Mouse (Mus musculus) lung, adult 2 months (tissue): Measurements from ENCODE around the gene Gm43552. TPM values are rescaled to one million over a fixed set of nuclear protein-coding genes. Genes with fewer than 3 reads are reported as not detected.

Experiments used
- DNase-seq: peaks from one replicate; pipeline ENCODE4 v3.0.0; 2022
- H3K4me1 ChIP-seq: fragments of 200-500 bp; 2 replicates; pipeline ENCODE4 v1.6.1; 2011; ENCODE audit warnings: low read length; ENCODE audit not compliant: control insufficient read depth, insufficient read depth
- H3K4me3 ChIP-seq: fragments of 200-500 bp; replicated peaks from 2 replicates; pipeline ENCODE3; 2011; ENCODE audit warnings: low read depth, mild to moderate bottlenecking, control low read depth, low read length; ENCODE audit errors: extremely low read depth
- CTCF ChIP-seq: fragments of 200-500 bp; IDR thresholded peaks from 2 replicates; pipeline ENCODE4 v1.5.1; 2011; ENCODE audit warnings: mild to moderate bottlenecking, low read length, control low read depth; ENCODE audit not compliant: insufficient read depth
- POLR2A ChIP-seq: fragments of 200-500 bp; IDR thresholded peaks from 2 replicates; pipeline ENCODE4 v1.6.1; 2011; ENCODE audit warnings: low read depth, mild to moderate bottlenecking, control low read depth, low read length, borderline replicate concordance; ENCODE audit errors: extremely low read depth
- WGBS: fragments of 180-500 bp; shearing (Covaris S2); methylation state at CpG from one replicate; pipeline ENCODE4 v1.1.7; 2018; 5-methylcytosine and 5-hydroxymethylcytosine counted together
- polyA plus RNA-seq: library from polyadenylated mRNA; depleted of rRNA; stranded (reverse); fragments of >200 nt; gene quantifications from 2 replicates; pipeline ENCODE4 v1.2.3, GENCODE M21; 2012

Gm43552 gene
- polyA plus RNA-seq, 1 experiment, result not detected

DNA sequence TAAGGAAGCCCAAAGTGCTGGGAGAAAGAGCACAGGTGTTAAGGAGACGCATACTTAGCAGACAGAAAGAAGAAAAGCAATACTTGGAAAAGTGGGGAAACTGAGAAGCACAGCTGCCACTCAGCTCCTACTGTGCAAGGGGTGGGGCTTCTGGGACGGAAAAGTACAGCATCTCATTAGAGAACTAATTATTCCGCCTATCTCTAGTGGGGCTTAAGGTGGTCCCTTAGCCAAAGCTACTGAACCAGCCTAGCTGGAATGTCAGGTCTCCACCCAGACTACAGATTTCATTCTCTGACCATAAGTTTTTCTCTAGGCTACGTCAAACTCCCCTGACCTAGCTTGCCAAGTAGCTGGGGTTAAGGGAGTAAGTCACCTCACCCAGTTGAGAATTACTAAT lies 41.9 kb upstream of the Gm43552 start:
- 70% methylated on average over 4 of the region's 4 CpGs for WGBS
- Histone ChIP-seq H3K4me3 (no peak overlapping the region), H3K4me1 (peaks cover 4% of the 10 kb centered on the region; the same call in 1 of the 2 replicates)
- no peak for DNase-seq
- TF ChIP-seq CTCF (no peak), POLR2A (no peak)

DNA sequence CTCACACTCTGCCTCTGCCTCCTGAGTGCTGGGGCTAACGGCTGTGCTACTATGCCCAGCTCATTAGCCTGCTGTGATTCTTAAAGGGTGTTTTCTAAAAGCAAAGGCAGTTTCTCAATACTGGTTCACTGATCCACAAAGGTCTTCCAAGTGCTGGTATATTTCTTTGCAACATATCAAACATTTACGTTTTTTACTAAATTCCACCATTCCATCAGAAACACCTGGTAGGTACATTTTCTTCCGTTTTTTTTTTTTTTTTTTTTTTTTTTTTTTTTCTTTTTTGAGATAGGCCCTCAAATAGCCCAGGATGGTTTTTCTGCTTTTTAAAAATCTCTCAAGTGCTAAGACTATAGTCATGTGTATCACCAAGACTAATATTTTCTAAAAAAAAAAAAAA lies 38.6 kb upstream of the Gm43552 start:
- 72% methylated on average over 3 of the region's 3 CpGs for WGBS
- DNase-seq, result no peak
- TF ChIP-seq POLR2A (no peak), CTCF (no peak)

DNA sequence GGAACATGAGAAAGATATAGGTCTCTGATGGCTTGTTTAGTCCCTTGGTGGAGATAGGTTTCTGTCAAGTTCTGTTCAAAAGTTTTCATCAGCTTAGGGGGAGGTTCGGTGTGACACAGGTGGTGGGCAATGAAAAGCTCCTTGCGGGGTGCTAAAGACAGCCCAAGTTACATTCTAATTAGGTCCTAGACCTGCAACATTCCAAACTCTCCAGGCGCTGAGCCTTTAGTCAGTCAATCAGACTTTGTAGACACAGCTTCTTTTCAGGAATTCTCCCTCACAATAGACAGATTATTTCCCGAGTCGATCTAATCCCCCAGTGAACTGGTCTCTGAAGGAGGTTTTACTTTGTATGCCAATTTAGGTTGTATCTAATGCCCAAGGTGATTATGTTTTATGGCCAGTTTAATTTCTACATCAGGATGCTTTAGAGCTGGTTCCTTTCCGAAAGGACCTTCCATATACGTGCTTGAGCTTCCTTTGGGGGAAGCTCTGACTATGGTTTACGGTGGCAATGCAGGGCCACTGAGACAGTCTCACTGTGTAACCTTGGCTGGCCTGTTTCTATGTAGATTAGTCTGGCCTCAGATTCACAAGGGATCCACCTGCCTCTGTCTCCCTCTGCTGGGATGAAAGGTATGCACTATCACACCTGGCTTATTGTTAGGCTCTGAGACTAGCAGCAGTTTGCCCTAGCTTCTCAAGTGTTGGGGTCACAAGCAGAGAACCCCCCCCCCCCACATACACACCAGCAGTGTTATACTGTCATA lies 33.2 kb upstream of the Gm43552 start:
- no peak for DNase-seq
- TF ChIP-seq CTCF, result peak; percentile 23; the same call in 1 of the 2 replicates
- no peak for TF ChIP-seq POLR2A
- Histone ChIP-seq H3K4me1 (no peaks in the 10 kb centered on the region), H3K4me3 (no peak overlapping the region)
- 44% methylated on average over 8 of the region's 8 CpGs for WGBS

More for the DNA sequence above, 38.6 kb upstream of the Gm43552 start:
- no peaks in the 10 kb centered on the region for H3K4me1 ChIP-seq
- H3K4me3 ChIP-seq, result no peak overlapping the region

DNA sequence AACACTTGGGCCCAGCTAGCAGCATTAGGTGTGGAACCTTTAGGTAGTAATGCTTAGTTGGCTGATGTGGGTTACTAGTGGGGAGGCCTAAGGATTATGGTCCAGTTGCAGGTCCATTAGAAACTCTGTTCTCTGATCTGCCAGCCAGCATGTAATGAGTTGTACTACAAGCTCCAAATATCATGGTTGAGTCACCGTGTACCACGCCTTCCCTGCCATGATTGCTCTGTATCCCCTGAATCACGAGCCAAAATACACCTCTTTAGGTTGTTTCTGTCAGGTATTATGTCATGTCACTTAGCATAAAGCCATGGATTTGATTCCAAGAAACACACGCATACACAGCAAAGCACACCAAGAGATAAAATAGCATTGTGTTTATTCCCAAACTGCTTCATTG lies 32.2 kb upstream of the Gm43552 start:
- H3K4me3 ChIP-seq, result no peak overlapping the region
- no peaks in the 10 kb centered on the region for H3K4me1 ChIP-seq
- TF ChIP-seq POLR2A (no peak), CTCF (no peak)
- WGBS, result 75% methylated on average over 4 of the region's 4 CpGs
- no peak for DNase-seq

DNA sequence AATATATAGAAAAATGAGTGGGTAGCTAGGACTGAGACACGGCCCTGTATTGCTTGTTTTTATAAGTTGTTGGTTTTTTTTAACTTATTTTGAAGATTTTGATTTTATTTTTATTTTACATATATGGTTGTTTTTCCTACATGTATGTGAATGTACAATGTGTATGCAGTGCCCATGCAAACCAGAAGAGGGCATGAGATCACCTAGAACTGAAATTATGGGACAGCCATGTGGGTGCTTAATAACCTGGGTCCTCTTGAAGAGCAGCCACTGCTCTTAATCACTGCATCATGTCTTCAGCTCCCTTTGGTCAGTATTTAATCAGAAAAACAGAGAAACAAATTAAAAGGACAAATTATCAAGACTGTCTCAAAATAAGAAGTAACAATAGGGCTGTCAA lies 29.2 kb upstream of the Gm43552 start:
- 80% methylated on average over 1 of the region's 1 CpGs for WGBS
- no peak for DNase-seq
- TF ChIP-seq POLR2A (no peak), CTCF (no peak)

DNA sequence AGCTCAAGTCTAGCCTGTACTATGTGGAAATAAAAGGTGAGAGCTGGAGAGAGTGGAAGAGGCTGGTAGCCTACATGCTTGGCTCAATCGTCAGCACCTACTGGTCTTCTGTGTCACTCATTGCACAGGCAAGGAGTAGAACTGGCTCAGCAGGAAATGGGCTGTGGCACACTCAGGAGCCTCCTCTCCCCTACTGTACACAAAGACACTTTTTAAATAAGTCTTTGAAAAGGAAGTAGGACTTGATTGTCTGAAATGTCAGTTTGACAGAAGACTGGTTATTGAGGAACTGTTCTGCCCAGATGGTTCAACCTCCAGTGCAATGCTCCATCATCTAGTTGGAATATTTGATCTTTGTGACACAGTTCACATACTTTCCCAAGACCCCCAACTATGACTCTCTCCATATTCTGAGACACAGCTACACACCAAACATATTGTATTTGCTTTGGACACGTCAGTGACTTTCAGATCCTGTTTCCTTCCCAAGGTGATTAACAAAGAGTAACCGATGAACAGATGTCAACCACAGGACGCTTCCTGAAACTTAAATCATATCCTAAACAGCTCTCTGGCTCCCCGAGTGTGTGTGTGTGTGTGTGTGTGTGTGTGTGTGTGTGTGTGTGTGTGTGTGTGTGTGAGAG lies 22.1 kb upstream of the Gm43552 start:
- no peak for DNase-seq
- 23% methylated on average over 5 of the region's 5 CpGs for WGBS

More for the DNA sequence above, 29.2 kb upstream of the Gm43552 start:
- Histone ChIP-seq H3K4me3 (no peak overlapping the region), H3K4me1 (no peaks in the 10 kb centered on the region)

DNA sequence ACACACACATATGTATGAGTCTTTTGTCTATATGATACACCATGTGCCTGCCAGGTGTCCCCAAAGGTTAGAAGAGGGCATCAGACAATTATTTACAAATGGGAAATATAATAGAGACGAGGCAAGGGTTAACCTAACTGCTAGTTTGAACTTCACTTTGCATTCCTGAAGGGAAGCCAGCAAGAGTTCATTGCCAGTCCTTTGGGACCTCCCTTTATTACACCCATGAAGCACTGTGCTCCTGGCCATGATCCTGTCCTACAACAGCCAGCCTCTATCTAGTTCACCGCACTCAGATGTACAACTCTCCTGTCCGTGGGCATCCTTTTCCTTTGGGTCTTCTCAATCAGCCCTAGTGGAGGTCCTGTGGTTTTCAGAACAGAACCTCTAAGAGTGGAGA lies 20.9 kb upstream of the Gm43552 start:
- Histone ChIP-seq H3K4me3 (no peak overlapping the region), H3K4me1 (peaks cover 4% of the 10 kb centered on the region; the same call in 1 of the 2 replicates)
- TF ChIP-seq POLR2A, result no peak
- no peak for TF ChIP-seq CTCF
- 52% methylated on average over 3 of the region's 3 CpGs for WGBS
- no peak for DNase-seq

More for the DNA sequence above, 22.1 kb upstream of the Gm43552 start:
- Histone ChIP-seq H3K4me1 (peaks cover 4% of the 10 kb centered on the region; the same call in 1 of the 2 replicates), H3K4me3 (no peak overlapping the region)
- TF ChIP-seq CTCF, result no peak
- no peak for TF ChIP-seq POLR2A

DNA sequence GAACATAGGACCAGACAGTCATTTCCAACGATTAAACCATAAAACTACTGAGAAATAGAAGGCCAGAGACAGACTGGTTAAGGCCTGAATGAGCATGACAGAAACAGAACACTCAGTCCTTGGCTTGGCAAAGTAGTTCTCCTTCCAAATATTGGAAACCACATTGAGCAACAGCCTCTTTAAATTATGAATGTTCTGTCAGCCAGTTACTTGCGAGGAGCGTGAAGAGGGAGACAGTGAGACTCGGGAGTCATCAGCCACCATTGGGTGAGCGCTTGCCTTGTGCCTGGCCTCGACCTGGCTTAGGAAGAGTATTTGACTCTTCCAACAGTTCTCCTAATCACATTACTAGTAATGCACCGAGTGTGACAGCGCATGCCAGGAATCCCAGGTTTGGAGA lies 15.8 kb upstream of the Gm43552 start:
- Histone ChIP-seq H3K4me1 (no peaks in the 10 kb centered on the region; the same call in 1 of the 2 replicates), H3K4me3 (no peak overlapping the region)
- WGBS, result 70% methylated on average over 8 of the region's 8 CpGs
- DNase-seq, result no peak
- TF ChIP-seq POLR2A (no peak), CTCF (no peak)

DNA sequence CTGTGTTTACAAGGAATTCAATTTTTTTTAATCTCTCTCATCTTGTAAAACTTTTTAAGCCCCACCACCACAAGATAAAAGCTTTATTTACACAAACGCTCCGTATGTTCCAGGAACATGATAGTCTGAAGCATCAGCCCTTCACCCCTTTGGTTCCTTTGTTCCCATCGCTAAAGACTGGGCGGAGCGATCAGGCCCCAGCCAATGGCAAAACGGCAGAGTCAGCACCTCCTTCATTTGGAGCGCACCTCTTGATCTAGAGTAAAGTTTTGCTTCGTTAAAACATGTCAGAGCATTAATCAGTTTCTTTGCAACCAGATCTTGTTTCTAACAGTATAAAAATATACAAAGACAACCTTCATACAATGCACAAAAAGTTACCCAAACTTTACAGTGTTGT lies 13.2 kb upstream of the Gm43552 start:
- WGBS, result 17% methylated on average over 8 of the region's 8 CpGs
- no peak for DNase-seq
- TF ChIP-seq POLR2A (no peak), CTCF (no peak)
- Histone ChIP-seq H3K4me1 (no peaks in the 10 kb centered on the region), H3K4me3 (no peak overlapping the region)
